1 mouse cellular context compared by ENCODE assay signal in the genomic region with DNA sequence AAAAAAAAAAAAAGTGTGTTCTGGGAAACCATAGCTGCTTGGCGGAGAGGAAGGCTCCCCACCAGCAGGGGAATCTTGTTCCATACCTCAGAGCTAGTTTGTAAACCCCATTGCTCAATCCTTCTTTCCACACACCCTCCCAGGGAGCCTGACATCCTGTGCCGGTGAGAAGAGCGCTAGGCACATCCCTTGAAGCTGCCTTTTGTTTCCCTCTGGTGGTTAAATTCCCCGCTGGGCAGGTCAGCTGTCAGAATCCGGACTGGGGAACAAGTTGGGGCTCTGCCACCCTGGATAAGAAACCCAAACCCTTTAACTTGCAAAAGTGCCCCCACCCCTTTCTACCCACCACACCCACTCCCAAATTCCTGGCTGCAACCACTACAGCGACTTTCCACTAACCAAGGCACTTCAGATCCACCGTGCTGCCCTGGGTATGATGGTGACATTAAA.
A peak's percentile ranks its signal among the peaks of the same experiment; 100 is the strongest.
TF ChIP-seq lines count a peak whose summit lies in the region.

No protein-coding gene starts in this region.

TF ChIP-seq in myocyte, 11 proteins besides CTCF, POLR2A, EP300 and RAD21:
- TF ChIP-seq CEBPB (IDR thresholded peaks at IDR 0.05; ENCODE audit: insufficient read depth, poor library complexity, severe bottlenecking) = peak; percentile 55; the same call in 1 of the 2 replicates
- no peak for TF ChIP-seq TCF3 (IDR thresholded peaks at IDR 0.05; ENCODE audit: insufficient read length, low read depth)
